Mouse (Mus musculus): ENCODE results near the gene Ppp4c.
A peak's percentile ranks its signal among the peaks of the same experiment; 100 is the strongest.
"Not testable (repeated sequence)": the region's sequence is repeated elsewhere in the genome, so short reads cannot be mapped to it uniquely, and the experiment has no call there.

Gene Ppp4c

GRCm38 (mm10) chr7:126781661-126782370 lies 10.5 kb downstream of the Ppp4c start:
- no peak for DNase-seq (ENCODE audit: low read depth, low spot score)

- DNase-seq (ENCODE audit: low read depth, low spot score) = no peak
Observed at GRCm38 (mm10) chr7:126780971-126781635, 11.2 kb downstream of the Ppp4c start, which contains the start of gene Tbx6. Gene Tbx6, plus strand, starts transcription at chr7:126781483.

- DNase-seq (ENCODE audit: low read depth, low spot score) = peak; percentile 85
Observed at GRCm38 (mm10) chr7:126779983-126780970, 12.0 kb downstream of the Ppp4c start.

GRCm38 (mm10) chr7:126779101-126779500 lies 13.2 kb downstream of the Ppp4c start:
- DNase-seq (ENCODE audit: low read depth, low spot score) = not testable (repeated sequence)

GRCm38 (mm10) chr7:126778147-126778546 lies 14.1 kb downstream of the Ppp4c start:
- DNase-seq (ENCODE audit: low read depth, low spot score) = no peak

- no peak for DNase-seq (ENCODE audit: low read depth, low spot score)
Observed at GRCm38 (mm10) chr7:126777476-126777875, 14.8 kb downstream of the Ppp4c start.

- peak; percentile 96 for DNase-seq (ENCODE audit: low read depth, low spot score)
Observed at GRCm38 (mm10) chr7:126776598-126777057, 15.7 kb downstream of the Ppp4c start, which contains the start of gene Ypel3. Gene Ypel3, plus strand, starts transcription at chr7:126776955.

GRCm38 (mm10) chr7:126775978-126776234 lies 16.4 kb downstream of the Ppp4c start:
- no peak for DNase-seq (ENCODE audit: low read depth, low spot score)

GRCm38 (mm10) chr7:126775185-126775977 lies 16.9 kb downstream of the Ppp4c start:
- no peak for DNase-seq (ENCODE audit: low read depth, low spot score)

- DNase-seq (ENCODE audit: low read depth, low spot score) = peak; percentile 58
Observed at GRCm38 (mm10) chr7:126774463-126774862, 17.8 kb downstream of the Ppp4c start.

GRCm38 (mm10) chr7:126773351-126773750 lies 18.9 kb downstream of the Ppp4c start:
- DNase-seq (ENCODE audit: low read depth, low spot score) = no peak

GRCm38 (mm10) chr7:126770784-126771183 lies 21.5 kb downstream of the Ppp4c start:
- no peak for DNase-seq (ENCODE audit: low read depth, low spot score)

GRCm38 (mm10) chr7:126767001-126767400 lies 25.3 kb downstream of the Ppp4c start:
- DNase-seq (ENCODE audit: low read depth, low spot score) = no peak

- no peak for DNase-seq (ENCODE audit: low read depth, low spot score)
Observed at GRCm38 (mm10) chr7:126766201-126766600, 26.1 kb downstream of the Ppp4c start, which contains the start of gene Gdpd3. Gene Gdpd3, plus strand, starts transcription at chr7:126766334.

GRCm38 (mm10) chr7:126765540-126765939 lies 26.8 kb downstream of the Ppp4c start:
- DNase-seq (ENCODE audit: low read depth, low spot score) = no peak

- DNase-seq (ENCODE audit: low read depth, low spot score) = no peak
Observed at GRCm38 (mm10) chr7:126762471-126763008, 29.8 kb downstream of the Ppp4c start.

GRCm38 (mm10) chr7:126761529-126762067 lies 30.7 kb downstream of the Ppp4c start:
- DNase-seq (ENCODE audit: low read depth, low spot score) = no peak

GRCm38 (mm10) chr7:126760956-126761355 lies 31.3 kb downstream of the Ppp4c start:
- no peak for DNase-seq (ENCODE audit: low read depth, low spot score)

GRCm38 (mm10) chr7:126760391-126760802 lies 31.9 kb downstream of the Ppp4c start:
- DNase-seq (ENCODE audit: low read depth, low spot score) = no peak

- no peak for DNase-seq (ENCODE audit: low read depth, low spot score)
Observed at GRCm38 (mm10) chr7:126759672-126760390, 32.5 kb downstream of the Ppp4c start.

Data from CD4-positive helper T cell, adult 2 months (primary cell).